Mouse (Mus musculus) megakaryocyte, embryonic 14.5 days (primary cell): ENCODE measurements around the gene Gm10135.

Source experiments
- FLI1 ChIP-seq: IDR thresholded peaks from 2 replicates; pipeline ENCODE4 v1.6.1; 2012; ENCODE audit warnings: low read length, inconsistent platforms, mixed read lengths
- GATA1 ChIP-seq: IDR thresholded peaks from 3 replicates; pipeline ENCODE4 v1.6.1; 2012; ENCODE audit warnings: mixed read lengths, low read length, inconsistent platforms, borderline replicate concordance

GRCm38 (mm10) chr5:72922796-72923195 is 51.7 kb downstream of the Gm10135 start:
- TF ChIP-seq GATA1 (no peak), FLI1 (no peak)
